Mouse (Mus musculus): ENCODE results near the gene Scn10a.

GRCm38 (mm10) chr9:119610563-119611166 is 108.5 kb downstream of the Scn10a start:
- TF ChIP-seq CTCF (IDR thresholded peaks at IDR 0.05) (no peak), EP300 (IDR thresholded peaks at IDR 0.05) (no peak)
